Mouse (Mus musculus): ENCODE data around the gene Atm. TPM values are rescaled to one million over a fixed set of nuclear protein-coding genes. Genes with fewer than 3 reads are reported as not detected.
A peak's percentile ranks its signal among the peaks of the same experiment; 100 is the strongest.

Gene Atm
- total RNA-seq, 2 experiments from 2014 or later, result 24.2 to 27.5 TPM

DNA sequence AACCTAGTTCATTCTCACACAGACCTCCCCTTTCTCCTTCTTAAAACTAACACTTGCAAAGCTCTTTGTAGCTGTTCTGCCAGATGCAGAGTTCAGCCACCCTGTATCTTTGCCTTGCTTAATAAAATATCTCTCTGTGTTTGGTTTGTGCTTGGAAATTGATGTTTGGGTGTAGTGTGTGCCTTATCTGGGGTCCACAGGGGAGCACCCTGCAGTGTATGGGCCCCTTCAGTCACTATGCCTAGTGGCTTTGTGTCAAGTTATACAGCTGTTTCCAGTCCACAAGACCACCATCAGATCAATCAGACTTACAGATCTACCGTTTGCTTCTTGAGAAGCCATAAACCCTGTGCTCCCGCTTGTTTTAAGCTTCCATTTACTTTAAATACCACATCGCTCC, 127.1 kb downstream of the Atm start:
- no peak for DNase-seq (ENCODE audit: low spot score in 2 of 2)

GRCm38 (mm10) chr9:53408953-53409361, 127.6 kb downstream of the Atm start:
- DNase-seq (ENCODE audit: low spot score in 2 of 2), result no peak

DNA sequence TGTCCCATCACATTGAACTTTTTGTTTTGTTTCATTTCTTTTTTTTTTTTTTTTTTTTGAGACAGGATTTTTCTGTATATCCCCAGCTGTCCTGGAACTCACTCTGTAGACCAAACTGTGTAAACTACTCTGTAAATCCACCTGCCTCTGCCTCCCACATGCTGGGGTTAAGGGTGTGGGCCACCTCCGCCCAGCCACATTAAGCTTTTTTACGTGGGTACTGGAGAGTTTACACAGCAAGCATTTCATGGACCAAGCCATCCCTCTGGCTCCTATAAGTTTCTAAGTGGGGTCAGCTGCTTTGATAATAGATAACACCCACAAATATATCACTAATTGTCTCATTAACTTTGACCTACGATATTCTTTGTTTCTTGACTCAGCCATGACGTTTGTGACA, 128.0 kb downstream of the Atm start:
- DNase-seq (ENCODE audit: low spot score in 2 of 2), result no peak

DNA sequence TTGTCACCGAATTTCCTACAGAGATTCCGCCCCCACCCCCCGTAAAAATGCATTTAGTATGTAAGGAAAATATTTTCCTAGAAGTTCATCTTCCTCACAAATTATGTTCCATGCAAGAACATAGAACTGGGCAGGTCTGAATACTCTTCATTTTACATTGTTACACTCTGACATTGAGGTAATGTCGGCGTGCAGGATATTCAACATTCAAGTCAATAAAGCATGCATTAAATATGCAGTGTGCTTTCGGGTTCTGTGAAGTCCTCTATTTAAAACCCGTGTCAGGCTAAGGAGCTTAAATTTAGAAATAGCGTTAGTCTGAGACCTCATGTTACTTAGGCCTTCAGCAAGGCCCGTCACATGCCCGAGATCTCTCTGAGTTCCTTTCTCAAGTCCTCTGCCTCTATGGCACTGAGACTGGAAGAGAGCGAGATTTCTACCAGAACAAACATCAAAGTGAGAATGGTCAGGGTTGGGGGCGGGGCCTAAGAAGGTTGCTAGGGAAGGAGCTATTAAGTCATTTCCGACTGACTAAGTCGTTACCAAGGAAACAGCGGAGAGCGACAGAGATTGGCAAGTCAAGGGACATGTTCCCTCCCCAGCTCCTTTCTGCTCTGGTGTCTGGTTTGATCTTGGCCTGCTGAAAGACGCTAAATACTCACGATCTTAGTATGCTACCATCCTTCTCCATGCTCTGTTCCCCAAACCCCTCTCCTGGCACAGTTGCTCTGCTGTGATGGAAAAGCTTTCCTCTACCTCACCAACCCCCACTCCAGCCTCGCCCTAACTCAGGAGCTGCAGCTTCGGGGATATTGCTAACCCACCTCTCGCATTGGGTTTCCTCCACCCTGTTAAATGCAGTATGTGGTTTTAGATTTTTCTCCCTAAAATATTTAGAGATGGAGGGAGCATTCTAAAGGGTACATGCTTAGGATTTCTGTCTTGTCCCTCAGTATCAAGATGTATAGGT, 131.5 kb downstream of the Atm start:
- peak; percentile 67 to 76 for DNase-seq (ENCODE audit: low spot score in 2 of 2)

DNA sequence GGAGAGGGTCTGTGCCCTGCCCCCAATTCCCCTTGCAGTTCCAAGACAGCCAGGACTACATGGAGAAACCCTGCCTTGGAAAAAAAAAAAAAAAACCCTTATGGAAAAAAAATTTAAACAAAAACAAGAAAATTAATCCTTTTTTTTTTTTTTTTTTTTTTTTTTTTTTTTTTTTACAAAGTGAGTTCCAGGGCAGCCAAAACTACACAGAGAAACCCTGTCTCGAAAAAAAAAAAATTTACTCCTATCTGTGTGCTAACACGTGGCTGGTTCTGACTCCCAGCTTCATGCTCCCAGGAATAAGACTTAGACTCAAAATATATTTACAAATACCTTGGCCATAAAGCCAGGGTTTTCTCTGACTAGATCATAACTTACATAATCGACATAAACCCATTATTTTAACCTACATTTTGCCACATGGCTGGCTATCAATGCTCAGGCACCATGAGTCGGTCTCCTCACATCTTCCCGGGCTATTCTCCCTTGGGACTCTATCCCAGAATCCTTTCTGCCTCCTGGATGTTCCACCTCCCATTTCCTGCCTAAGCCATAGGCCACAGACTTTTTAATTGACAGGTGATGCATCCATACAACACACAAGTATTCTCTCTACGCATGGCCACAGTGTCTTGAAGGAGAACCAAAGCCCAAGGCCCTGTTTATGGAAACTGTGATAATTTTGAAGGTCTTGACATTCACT, 132.3 kb downstream of the Atm start:
- DNase-seq (ENCODE audit: low spot score in 2 of 2), result no peak

DNA sequence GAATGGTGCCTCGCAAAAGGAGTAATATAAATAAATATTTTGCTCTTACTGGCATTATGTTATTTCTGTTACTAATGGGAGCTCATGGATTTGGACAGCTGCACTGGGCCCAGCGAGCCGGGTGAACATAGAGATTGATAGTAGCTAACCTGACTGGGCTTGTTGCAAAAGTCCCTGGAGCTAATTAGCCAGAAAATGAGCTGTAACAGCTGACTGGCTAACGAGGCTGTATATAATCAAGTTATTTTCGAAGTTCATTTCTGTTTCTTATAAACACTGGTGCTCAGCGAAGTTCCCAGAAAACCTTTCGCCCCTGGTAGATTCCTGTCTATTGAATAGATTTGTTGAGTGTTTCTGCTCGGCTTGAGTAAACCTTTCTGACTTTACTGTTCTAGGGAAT, 133.5 kb downstream of the Atm start:
- DNase-seq (ENCODE audit: low spot score in 2 of 2), result no peak

DNA sequence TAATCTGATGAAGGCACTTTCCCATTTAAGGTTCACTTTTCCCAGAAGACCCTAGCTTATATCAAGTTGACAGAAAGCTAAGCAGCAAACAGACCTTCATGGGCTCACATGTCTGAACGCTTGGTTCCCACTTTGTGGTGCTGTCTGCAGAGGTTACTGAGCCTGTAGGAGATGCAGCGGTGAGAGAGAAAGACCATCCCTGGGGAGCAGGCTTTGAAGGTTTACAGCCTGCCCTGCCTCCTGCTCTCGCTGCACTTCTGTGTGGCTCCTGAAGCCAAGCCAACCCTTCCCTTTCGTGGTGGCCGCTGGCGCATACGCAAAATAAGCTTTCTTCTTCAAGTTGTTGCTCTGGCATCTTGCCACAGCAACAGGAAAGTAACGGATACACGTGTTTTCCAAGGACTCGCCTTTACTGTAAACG, 134.2 kb downstream of the Atm start, which contains the start of gene 4930550C14Rik:
TSS of gene 4930550C14Rik (plus strand) at position 35 of the 421 bp plus-strand sequence.
- DNase-seq (ENCODE audit: low spot score in 2 of 2), result peak; percentile 17 to 32

- DNase-seq (ENCODE audit: low spot score in 2 of 2), result no peak
These were observed 135.4 kb downstream of the Atm start for GRCm38 (mm10) chr9:53401146-53401545.

DNA sequence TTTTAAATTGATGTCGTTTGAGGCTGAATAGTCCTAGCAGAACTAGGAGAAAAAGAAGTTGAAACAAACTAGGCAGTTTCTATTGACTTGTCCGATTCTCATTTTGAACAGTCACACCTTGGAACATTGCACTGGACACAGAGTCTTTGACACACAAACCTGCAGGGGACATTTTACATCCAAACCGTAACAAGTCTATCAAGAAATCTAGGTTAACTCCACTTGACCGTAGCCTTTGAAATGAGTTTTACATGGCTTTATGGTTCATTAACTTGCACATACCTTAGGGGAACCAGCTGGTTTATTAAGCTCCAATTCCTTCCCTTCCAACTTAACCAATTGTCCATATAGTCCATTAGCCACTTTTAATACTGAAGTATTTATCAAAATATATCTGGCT, 135.8 kb downstream of the Atm start:
- no peak for DNase-seq (ENCODE audit: low spot score in 2 of 2)

DNA sequence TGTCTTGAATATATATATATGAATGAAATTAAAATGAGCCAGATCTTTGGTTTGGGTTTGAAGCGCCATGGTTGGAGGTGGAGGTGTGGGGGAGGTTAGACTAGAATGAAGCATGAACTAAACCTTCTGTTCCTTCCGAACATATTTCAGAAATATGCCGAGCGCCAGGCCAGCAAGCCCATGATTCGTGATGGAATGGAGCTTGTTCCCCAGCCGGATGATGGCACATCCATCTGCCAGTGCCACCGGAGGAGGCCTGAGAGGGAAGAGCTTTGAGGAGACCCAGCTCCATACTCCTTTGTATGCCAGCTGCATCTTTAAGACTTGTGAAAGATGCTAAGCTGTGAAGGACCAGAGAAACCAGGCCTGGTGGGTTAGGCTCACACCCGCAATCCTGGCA, 137.0 kb downstream of the Atm start:
- DNase-seq (ENCODE audit: low spot score in 2 of 2), result no peak

GRCm38 (mm10) chr9:53398388-53398700, 138.2 kb downstream of the Atm start:
- DNase-seq (ENCODE audit: low spot score in 2 of 2), result peak; percentile 40 to 63

GRCm38 (mm10) chr9:53397685-53398387, 138.7 kb downstream of the Atm start:
- DNase-seq (ENCODE audit: low spot score in 2 of 2), result no peak

DNA sequence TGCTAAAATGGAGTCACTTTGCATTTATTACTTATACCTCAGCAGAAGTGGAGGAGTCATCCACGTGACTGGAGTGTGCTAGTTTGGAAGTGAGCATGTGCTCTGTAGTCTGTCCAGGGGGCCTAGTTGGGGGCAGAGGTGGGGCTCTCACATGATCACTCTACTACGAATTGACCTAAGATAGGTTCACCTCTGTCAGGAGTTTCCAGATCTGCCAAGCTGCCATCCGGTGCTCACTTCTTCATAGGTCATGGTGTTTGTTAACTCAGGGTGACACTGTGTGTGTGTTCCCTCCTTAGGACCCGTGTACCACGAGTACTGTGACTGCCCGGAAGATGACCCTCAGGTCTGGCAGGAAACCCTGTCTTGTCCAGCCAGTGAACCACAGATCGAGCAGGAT, 146.4 kb downstream of the Atm start:
- DNase-seq (ENCODE audit: low spot score in 2 of 2), result no peak

Small RNAs within 50 kb of the gene (microRNA-seq; reads per million reads assigned to microRNA genes)
- gene Mir130c, result 0 reads per million in 2 experiments

Other genes starting within 250 kb of the Atm start
- 1 to 10 TPM; 1.7 to 2.1 TPM for gene Exph5, start 235.1 kb downstream of the Atm start, total RNA-seq (2021)
- gene Kdelc2, start 152.7 kb downstream of the Atm start, total RNA-seq (2021), result 1 to 10 TPM; 6.7 to 7.6 TPM
- gene 4930550C14Rik, start 134.4 kb downstream of the Atm start, total RNA-seq (2021), result under 1 TPM in 1 of 2 experiments, not detected in 1; 0.11 TPM
- 10 to 100 TPM; 14.3 to 16.3 TPM for gene Npat, start 307 bp upstream of the Atm start, total RNA-seq (2021)
- gene Acat1, start 73.6 kb upstream of the Atm start, total RNA-seq (2021), result 100 to 1,000 TPM; 138 to 139 TPM
- gene Cul5, start 133.3 kb upstream of the Atm start, total RNA-seq (2021), result 10 to 100 TPM; 58.0 TPM
- 1 to 10 TPM; 1.8 to 1.9 TPM for gene Rab39, start 169.5 kb upstream of the Atm start, total RNA-seq (2021)
- 1 to 10 TPM; 9.4 to 9.8 TPM for gene Slc35f2, start 234.8 kb upstream of the Atm start, total RNA-seq (2021)